Mouse (Mus musculus): ENCODE measurements around the gene Olfr393. TPM values are rescaled to one million over a fixed set of nuclear protein-coding genes. Genes with fewer than 3 reads are reported as not detected.

Gene Olfr393
- not detected in 2 replicates for polyA plus RNA-seq (2014; fragmentation: Nextera tagmentation; extraction: Ambion mirVana)

DNA sequence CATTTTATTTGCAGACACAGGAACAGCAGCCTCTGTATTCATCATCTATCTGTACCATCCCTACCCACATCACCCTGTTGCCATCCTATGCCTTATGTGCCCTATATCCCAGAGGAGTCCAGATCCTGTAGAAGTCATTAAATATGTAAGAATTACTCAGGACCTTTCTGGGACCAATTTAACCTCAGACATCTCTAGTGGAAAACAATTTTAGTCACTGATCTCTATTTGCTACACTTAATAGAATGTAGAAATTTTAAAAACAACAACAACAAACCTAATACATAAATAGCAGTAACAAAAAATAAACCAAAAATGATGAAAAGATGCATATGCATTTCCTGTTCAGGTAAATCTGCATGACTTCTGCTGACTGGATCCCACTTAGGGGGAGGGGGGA lies at the start of gene Olfr393:
Gene Olfr393 (minus strand): TSS at position 101 of the 400 bp plus-strand sequence.
- H3K27ac ChIP-seq (replicated peaks; ENCODE audit: low read depth, low read length): no peak within 1 kb of the TSS
- ATAC-seq (ENCODE audit: low read depth) (no peak), DNase-seq (ENCODE audit: low spot score) (no peak)
- H3K4me3 ChIP-seq (ENCODE audit: low read depth, low read length): no peak within 1 kb of the TSS
- H3K36me3 ChIP-seq (ENCODE audit: control insufficient read depth, insufficient read depth, low read length): no peaks in the 10 kb centered on the region
- H3K4me1 ChIP-seq (ENCODE audit: control insufficient read depth, insufficient read depth, low read length): no peaks in the 10 kb centered on the region
- no peaks in the 10 kb centered on the region for H3K9me3 ChIP-seq (ENCODE audit: control insufficient read depth, low read length)
- no peak within 1 kb of the TSS for H3K9ac ChIP-seq (ENCODE audit: low read depth, low read length)
- H3K27me3 ChIP-seq (replicated peaks; ENCODE audit: control insufficient read depth, insufficient read depth, low read length): no peaks in the 10 kb centered on the region
- H3K4me2 ChIP-seq (ENCODE audit: low read depth, low read length): no peak within 1 kb of the TSS

DNA sequence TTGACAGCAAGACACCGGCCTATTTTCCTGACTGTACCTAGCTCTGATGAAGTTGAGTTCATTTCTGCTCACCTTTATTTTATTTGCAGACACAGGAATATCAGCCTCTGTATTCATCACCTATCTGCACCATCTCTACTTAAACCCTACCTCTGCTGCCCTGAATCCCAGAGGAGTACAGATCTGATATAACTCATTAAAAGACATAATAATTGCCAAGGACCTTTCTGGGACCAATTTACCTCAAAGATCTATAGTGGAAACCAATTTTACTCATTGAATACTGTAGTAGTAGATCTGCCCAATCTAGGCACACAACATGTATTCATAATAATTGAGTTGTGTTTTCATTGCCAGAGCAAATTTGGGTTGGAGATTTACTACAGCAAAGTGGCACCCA lies 39.4 kb upstream of the Olfr393 start, which contains the start of gene Olfr394:
Gene Olfr394 (minus strand): TSS at position 101 of the 400 bp plus-strand sequence.
- 88% methylated on average over 1 of the region's 1 CpGs for WGBS
- no peak within 1 kb of the TSS for H3K27ac ChIP-seq (replicated peaks; ENCODE audit: low read depth, low read length)
- no peak for ATAC-seq (ENCODE audit: low read depth)
- H3K4me1 ChIP-seq (ENCODE audit: control insufficient read depth, insufficient read depth, low read length): no peaks in the 10 kb centered on the region
- 0 out of 2 replicates have a peak, but pooled peaks cover 6% of the 10 kb centered on the region for H3K9me3 ChIP-seq (ENCODE audit: control insufficient read depth, low read length)
- no peak within 1 kb of the TSS for H3K9ac ChIP-seq (ENCODE audit: low read depth, low read length)
- no peak within 1 kb of the TSS for H3K4me2 ChIP-seq (ENCODE audit: low read depth, low read length)
- H3K27me3 ChIP-seq (replicated peaks; ENCODE audit: control insufficient read depth, insufficient read depth, low read length): no peaks in the 10 kb centered on the region
- H3K4me3 ChIP-seq (ENCODE audit: low read depth, low read length): no peak within 1 kb of the TSS
- H3K36me3 ChIP-seq (ENCODE audit: control insufficient read depth, insufficient read depth, low read length): no peaks in the 10 kb centered on the region
- no peak for DNase-seq (ENCODE audit: low spot score)

DNA sequence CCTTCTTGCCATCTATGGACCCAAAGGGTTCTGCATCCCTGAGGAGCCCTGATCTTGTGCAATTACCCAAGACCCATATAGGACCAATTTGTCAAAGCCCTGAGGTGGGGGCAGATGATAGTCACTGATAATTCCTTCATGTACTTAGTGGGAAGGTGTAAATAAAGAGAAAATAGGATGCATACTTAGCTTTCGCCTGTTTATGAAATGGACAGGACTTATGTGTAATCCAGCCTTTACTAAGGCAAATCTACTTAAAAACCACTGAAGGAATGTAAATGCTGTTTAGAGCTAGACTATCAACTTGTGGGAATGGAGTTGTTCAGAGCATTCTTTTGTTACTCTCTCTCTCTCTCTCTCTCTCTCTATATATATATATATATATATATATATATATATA lies 34.3 kb downstream of the Olfr393 start, which contains the start of gene Olfr392:
Gene Olfr392 (minus strand): TSS at position 101 of the 400 bp plus-strand sequence.
- Histone ChIP-seq H3K36me3 (ENCODE audit: control insufficient read depth, insufficient read depth, low read length) (no peaks in the 10 kb centered on the region), H3K9ac (ENCODE audit: low read depth, low read length) (no peak within 1 kb of the TSS), H3K27ac (replicated peaks; ENCODE audit: low read depth, low read length) (no peak within 1 kb of the TSS), H3K27me3 (replicated peaks; ENCODE audit: control insufficient read depth, insufficient read depth, low read length) (no peaks in the 10 kb centered on the region), H3K4me3 (ENCODE audit: low read depth, low read length) (no peak within 1 kb of the TSS), H3K4me1 (ENCODE audit: control insufficient read depth, insufficient read depth, low read length) (no peaks in the 10 kb centered on the region), H3K9me3 (ENCODE audit: control insufficient read depth, low read length) (no peaks in the 10 kb centered on the region), H3K4me2 (ENCODE audit: low read depth, low read length) (no peak within 1 kb of the TSS)
- DNase-seq (ENCODE audit: low spot score) (no peak), ATAC-seq (ENCODE audit: low read depth) (no peak)
- 94% methylated on average over 1 of the region's 1 CpGs for WGBS

DNA sequence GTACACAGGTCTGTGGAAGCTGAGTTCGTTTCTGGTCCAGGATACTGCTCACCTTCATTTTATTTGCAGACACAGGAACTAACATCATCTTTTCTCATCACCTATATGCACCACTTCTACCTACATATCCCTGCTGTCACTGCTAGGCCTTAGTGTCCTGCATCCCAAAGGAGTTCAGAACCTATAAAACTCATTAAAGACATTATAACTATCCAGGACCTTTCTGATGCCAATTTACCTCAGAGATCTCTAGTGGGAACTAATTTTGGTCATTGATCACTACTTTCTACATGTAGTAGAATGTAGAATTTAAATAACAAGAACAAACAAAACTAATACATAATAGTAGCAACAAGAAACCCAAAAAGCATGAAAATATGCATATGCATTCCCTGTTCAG lies 48.3 kb downstream of the Olfr393 start, which contains the start of gene Olfr391-ps:
Gene Olfr391-ps (minus strand): TSS at position 101 of the 400 bp plus-strand sequence.
- Histone ChIP-seq H3K4me2 (ENCODE audit: low read depth, low read length) (no peak within 1 kb of the TSS), H3K4me1 (ENCODE audit: control insufficient read depth, insufficient read depth, low read length) (no peaks in the 10 kb centered on the region), H3K27me3 (replicated peaks; ENCODE audit: control insufficient read depth, insufficient read depth, low read length) (no peaks in the 10 kb centered on the region), H3K9me3 (ENCODE audit: control insufficient read depth, low read length) (0 out of 2 replicates have a peak, but pooled peaks cover 4% of the 10 kb centered on the region), H3K4me3 (ENCODE audit: low read depth, low read length) (no peak within 1 kb of the TSS), H3K9ac (ENCODE audit: low read depth, low read length) (no peak within 1 kb of the TSS), H3K27ac (replicated peaks; ENCODE audit: low read depth, low read length) (no peak within 1 kb of the TSS), H3K36me3 (ENCODE audit: control insufficient read depth, insufficient read depth, low read length) (no peaks in the 10 kb centered on the region)
- DNase-seq (ENCODE audit: low spot score): no peak
- 27% methylated on average over 1 of the region's 1 CpGs for WGBS
- ATAC-seq (ENCODE audit: low read depth): no peak

Other genes starting within 250 kb of the Olfr393 start
- not detected in 2 replicates for gene Zfp735, start 162.7 kb downstream of the Olfr393 start, polyA plus RNA-seq (2014; fragmentation: Nextera tagmentation; extraction: Ambion mirVana)
- not detected in 2 replicates for gene Olfr389, start 70.7 kb downstream of the Olfr393 start, polyA plus RNA-seq (2014; fragmentation: Nextera tagmentation; extraction: Ambion mirVana)
- gene Olfr390, start 68.5 kb downstream of the Olfr393 start, polyA plus RNA-seq (2014; fragmentation: Nextera tagmentation; extraction: Ambion mirVana): 0.19 TPM in 1 of 2 replicates, not detected in the other
- gene Olfr391-ps, start 48.4 kb downstream of the Olfr393 start, polyA plus RNA-seq (2014; fragmentation: Nextera tagmentation; extraction: Ambion mirVana): not detected in 2 replicates
- not detected in 2 replicates for gene Olfr392, start 34.4 kb downstream of the Olfr393 start, polyA plus RNA-seq (2014; fragmentation: Nextera tagmentation; extraction: Ambion mirVana)
- gene Olfr394, start 39.3 kb upstream of the Olfr393 start, polyA plus RNA-seq (2014; fragmentation: Nextera tagmentation; extraction: Ambion mirVana): not detected in 2 replicates
- gene Olfr395, start 57.8 kb upstream of the Olfr393 start, polyA plus RNA-seq (2014; fragmentation: Nextera tagmentation; extraction: Ambion mirVana): not detected in 2 replicates
- not detected in 2 replicates for gene Olfr23, start 85.2 kb upstream of the Olfr393 start, polyA plus RNA-seq (2014; fragmentation: Nextera tagmentation; extraction: Ambion mirVana)
- gene Olfr397, start 109.4 kb upstream of the Olfr393 start, polyA plus RNA-seq (2014; fragmentation: Nextera tagmentation; extraction: Ambion mirVana): not detected in 2 replicates
- not detected in 2 replicates for gene Olfr398, start 139.0 kb upstream of the Olfr393 start, polyA plus RNA-seq (2014; fragmentation: Nextera tagmentation; extraction: Ambion mirVana)
- not detected in 2 replicates for gene Olfr139, start 205.1 kb upstream of the Olfr393 start, polyA plus RNA-seq (2014; fragmentation: Nextera tagmentation; extraction: Ambion mirVana)
- 0.22 and 0.28 TPM in 2 replicates for gene Olfr399, start 205.2 kb upstream of the Olfr393 start, polyA plus RNA-seq (2014; fragmentation: Nextera tagmentation; extraction: Ambion mirVana)
- not detected in 2 replicates for gene Zfp616, start 218.5 kb upstream of the Olfr393 start, polyA plus RNA-seq (2014; fragmentation: Nextera tagmentation; extraction: Ambion mirVana)

All from embryonic facial prominence, embryonic 14.5 days (tissue).